Mouse (Mus musculus) splenic B cell, adult 2 months (primary cell): ENCODE measurements at regions not wholly inside any gene's neighbourhood (a gene's known extent, or its start where the extent isn't known, plus 50 kb on each side); places are given as distances from the start of the nearest gene placed in this dataset.

Experiments
- DNase-seq: peaks from one replicate; pipeline ENCODE4 v3.0.0-alpha.2; 2011; ENCODE audit warnings: low read depth, low spot score
- H3K27me3 ChIP-seq: 2 replicates; pipeline ENCODE4 v1.6.1; 2012; ENCODE audit warnings: mild to moderate bottlenecking, low read length, moderate library complexity, mixed read lengths; ENCODE audit not compliant: control insufficient read depth, poor library complexity, insufficient read depth, severe bottlenecking
- H3K36me3 ChIP-seq: 2 replicates; pipeline ENCODE4 v1.6.1; 2012; ENCODE audit warnings: mild to moderate bottlenecking, low read length, moderate library complexity, mixed read lengths; ENCODE audit not compliant: control insufficient read depth, poor library complexity, insufficient read depth, severe bottlenecking

DNA sequence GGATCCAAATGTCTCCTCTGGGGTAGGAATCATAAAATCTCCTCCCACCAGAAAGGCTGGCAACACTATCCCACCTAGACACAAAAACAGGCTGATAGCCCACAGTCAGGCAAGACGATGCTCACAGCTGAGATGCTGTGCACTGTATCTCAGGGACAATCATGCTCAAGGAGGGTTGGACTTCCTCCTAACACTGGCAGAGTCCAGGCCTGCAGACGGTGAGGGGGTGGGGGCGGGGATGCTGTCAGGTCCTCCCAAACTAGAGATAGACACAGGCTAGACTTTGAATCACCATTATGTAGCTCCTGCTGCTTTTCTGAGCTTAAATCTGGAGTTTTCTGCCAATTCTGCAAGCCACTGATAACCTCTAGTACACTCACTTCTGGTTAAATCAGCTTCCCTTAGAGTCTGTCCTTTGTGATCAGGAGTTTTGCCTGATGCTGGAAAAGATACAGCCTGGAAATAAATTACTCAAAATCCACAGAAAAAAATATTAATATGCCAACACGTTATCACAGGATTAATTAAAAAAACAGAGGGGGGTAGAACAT, 445.1 kb upstream of the Smim15 start:
- DNase-seq = no peak
- Histone ChIP-seq H3K36me3 (no peaks in the 10 kb centered on the region), H3K27me3 (no peaks in the 10 kb centered on the region)

- no peaks in the 10 kb centered on the region for H3K36me3 ChIP-seq
- no peak for DNase-seq
- H3K27me3 ChIP-seq = no peaks in the 10 kb centered on the region
Measured at GRCm38 (mm10) chr13:107598391-107598790, 445.9 kb upstream of the Smim15 start.

- Histone ChIP-seq H3K27me3 (no peaks in the 10 kb centered on the region), H3K36me3 (no peaks in the 10 kb centered on the region)
- no peak for DNase-seq
Measured at GRCm38 (mm10) chr13:107597217-107597616, 447.0 kb upstream of the Smim15 start.

- no peaks in the 10 kb centered on the region; the same call in 1 of the 2 replicates for H3K27me3 ChIP-seq
- no peaks in the 10 kb centered on the region for H3K36me3 ChIP-seq
- no peak for DNase-seq
Measured at GRCm38 (mm10) chr13:107596183-107596582, 448.1 kb upstream of the Smim15 start.

DNA sequence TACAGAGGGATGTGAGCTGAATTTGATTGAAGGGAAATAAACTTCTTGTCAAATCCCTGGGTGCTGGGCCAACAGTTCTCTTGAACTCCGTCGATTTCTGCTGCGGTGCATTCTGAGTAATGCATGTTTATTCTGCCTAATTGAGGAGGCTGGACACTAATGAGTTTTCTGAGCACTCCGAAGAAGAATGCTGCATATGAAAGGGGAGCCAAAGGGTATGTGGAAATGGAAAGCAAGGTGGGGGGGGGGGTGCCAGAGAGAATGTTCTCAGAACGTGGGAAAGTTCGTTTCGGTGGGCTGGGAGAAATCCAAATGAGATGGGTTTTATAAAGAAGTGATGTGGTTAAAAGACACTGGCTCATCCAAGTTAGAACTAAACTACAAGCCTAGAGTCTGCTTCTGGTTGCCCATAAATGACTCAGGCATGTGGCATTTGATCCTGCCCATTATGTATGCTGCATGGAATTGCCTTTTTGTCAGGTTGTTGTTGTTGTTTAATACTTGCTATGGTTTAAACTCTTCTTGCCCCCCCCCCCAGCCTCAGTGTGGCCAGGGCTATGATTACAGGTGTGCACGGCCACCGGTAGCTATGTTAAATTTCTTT, 455.7 kb upstream of the Smim15 start:
- Histone ChIP-seq H3K36me3 (no peaks in the 10 kb centered on the region), H3K27me3 (no peaks in the 10 kb centered on the region; the same call in 1 of the 2 replicates)
- DNase-seq = no peak

DNA sequence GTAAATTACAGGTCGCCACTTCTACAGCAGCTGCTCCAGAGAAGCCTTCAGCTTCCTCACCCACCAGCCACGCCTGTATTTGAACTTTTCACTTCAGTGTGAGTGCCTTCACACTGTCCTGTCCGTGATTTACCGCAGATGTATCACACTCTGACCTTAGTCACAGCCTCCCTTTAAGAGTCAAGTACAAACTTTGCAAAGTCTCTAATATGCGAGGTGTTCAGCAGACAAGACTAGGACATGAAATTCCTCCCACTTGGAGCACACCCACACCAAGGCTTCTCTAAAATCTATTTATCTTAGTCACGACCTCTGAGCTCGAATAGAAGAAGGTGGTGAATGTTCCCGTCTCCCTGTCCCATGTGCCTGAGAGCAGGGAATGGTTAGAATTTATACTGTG, 456.6 kb upstream of the Smim15 start:
- Histone ChIP-seq H3K27me3 (no peaks in the 10 kb centered on the region; the same call in 1 of the 2 replicates), H3K36me3 (no peaks in the 10 kb centered on the region)
- DNase-seq = no peak

- Histone ChIP-seq H3K36me3 (no peaks in the 10 kb centered on the region), H3K27me3 (no peaks in the 10 kb centered on the region)
- DNase-seq = no peak
Measured at GRCm38 (mm10) chr13:107585936-107586335, 458.3 kb upstream of the Smim15 start.

DNA sequence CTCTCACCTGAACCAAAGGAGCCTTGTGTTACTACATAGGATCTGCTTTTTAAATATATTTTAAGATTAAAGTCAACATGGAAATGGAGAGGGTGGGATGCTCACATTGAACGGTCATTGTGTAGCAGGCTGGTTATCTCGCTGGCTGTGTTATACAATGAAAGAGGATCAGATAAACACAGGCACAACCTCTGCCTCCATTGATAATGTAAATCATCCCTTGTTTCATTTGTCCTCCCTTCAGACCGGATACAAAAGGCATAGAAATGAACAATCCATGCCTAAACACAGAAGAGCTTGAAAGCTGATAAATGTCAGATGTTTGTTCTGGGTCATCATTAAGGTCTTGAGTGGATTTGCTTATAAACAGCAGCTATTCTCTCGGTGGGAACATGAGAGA, 458.9 kb upstream of the Smim15 start:
- DNase-seq = no peak
- Histone ChIP-seq H3K27me3 (no peaks in the 10 kb centered on the region), H3K36me3 (no peaks in the 10 kb centered on the region)

DNA sequence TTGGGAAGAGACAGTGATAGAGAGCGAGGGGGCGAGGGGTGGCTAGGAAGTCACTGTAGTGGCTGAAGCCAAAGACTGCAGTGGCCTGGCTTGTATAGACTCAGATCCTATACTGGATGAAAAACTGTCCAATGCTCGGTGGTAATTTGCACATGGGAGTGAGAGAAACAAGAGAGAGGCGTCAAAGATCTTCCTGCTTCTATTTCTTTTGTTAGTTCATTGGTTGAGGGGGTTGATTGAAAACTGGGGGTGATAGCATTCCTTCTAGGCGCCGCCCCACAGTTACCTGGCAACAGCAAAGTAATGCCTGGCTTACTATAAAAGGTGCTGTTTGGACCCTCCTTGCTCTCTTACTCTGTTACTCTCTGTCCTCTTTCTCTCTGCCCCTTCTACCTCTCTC, 465.3 kb upstream of the Smim15 start:
- Histone ChIP-seq H3K36me3 (no peaks in the 10 kb centered on the region), H3K27me3 (no peaks in the 10 kb centered on the region)
- DNase-seq = no peak

GRCm38 (mm10) chr13:107577809-107578208, 466.4 kb upstream of the Smim15 start:
- DNase-seq = no peak
- Histone ChIP-seq H3K27me3 (no peaks in the 10 kb centered on the region), H3K36me3 (no peaks in the 10 kb centered on the region)

DNA sequence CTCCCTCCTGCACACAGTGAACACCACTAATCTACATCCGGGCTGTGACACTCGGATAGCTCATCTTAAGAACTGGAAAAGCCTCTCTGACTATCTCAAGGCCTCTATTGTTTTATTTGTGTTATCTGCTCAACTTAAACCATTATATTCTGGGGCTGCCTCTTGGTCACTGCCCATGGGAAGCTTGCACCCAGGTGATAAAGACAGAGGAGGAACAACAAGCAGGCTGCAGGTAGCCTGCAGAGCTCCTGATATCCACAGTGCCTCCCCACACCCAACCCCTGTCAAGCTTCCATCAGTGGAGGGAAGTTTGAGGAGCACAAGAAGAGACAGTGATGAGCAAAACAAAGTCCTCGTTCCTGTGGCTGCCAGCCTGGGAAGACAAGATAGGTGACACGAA, 467.0 kb upstream of the Smim15 start:
- DNase-seq = no peak
- Histone ChIP-seq H3K36me3 (no peaks in the 10 kb centered on the region), H3K27me3 (no peaks in the 10 kb centered on the region)

DNA sequence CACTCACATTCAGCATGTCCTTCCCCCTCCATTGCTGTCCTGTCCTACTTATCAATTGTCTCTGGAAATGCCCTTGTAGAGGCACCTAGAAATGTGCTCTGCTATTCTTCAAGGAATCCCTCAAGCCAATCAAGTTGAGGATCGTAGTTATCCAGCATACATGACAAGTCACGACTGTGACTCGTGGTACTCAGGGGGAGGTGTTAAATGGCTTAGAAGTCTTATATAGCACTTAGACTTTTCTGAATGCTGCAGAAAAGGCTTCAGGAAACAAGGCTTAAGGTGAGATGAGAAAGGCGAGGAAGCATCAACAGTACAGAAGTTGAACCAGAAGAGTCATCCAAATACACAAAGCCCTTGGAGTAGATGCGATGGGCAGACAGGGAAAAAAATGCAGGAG, 467.5 kb upstream of the Smim15 start:
- Histone ChIP-seq H3K27me3 (no peaks in the 10 kb centered on the region), H3K36me3 (no peaks in the 10 kb centered on the region)
- no peak for DNase-seq

DNA sequence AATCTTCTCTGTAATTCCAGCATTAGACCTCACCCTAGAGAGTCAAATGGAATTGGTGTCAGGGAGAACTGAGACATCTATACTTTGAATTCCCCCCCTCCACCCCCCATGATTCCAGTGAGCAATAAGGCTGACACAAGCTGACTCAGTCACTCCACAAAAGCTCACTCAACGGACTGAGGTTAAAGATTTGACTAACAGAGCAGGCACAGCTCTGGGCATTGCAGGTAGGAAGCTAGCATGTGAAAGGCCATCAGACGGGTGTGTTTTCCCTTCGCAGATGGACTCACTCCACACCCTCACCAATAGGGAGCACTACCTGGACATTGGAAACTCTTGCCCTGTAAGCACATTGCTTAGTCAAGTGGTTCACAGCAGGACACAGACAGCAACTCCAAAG, 469.2 kb upstream of the Smim15 start:
- Histone ChIP-seq H3K36me3 (no peaks in the 10 kb centered on the region), H3K27me3 (no peaks in the 10 kb centered on the region)
- no peak for DNase-seq

DNA sequence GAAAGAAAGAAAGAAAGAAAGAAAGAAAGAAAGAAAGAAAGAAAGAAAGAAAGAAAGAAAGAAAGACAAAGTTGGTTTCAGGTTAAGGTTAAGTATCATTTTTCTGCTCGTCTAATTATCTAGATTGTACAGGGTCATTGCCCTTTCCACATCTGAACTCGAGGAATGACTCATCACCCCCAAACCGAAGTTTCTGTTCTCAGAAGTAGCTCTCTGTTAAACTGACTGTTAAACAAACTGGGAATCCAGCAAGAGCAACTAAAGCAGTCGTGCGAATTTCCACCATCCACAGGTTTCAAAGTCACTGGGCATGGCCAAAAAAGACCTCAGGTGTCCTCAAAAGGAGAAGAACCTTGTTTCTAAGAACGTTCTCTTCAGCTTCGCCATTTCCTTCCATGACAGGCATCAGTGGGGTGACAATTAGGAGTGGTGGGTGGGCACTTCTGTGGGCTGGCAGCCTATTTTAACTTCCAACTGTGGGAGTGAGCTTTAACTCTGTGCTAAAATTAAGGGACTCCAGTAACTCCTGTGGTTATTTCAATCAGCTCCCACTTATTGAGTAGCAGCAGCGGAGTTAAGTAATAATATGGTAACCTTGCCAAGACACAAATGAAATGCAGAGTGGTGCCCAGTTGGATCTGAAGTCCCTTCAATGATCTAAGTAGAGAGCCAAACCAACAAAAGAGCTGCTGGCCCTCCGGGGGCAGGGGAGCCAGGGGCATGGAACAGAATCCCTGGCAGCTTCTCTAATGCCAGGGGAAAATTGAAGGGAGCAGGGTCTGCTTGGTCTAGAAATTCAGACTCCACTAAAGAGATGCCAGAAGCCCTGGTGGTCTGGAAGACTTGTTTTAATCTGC, 470.5 kb upstream of the Smim15 start:
- Histone ChIP-seq H3K27me3 (no peaks in the 10 kb centered on the region), H3K36me3 (no peaks in the 10 kb centered on the region)
- DNase-seq = no peak

DNA sequence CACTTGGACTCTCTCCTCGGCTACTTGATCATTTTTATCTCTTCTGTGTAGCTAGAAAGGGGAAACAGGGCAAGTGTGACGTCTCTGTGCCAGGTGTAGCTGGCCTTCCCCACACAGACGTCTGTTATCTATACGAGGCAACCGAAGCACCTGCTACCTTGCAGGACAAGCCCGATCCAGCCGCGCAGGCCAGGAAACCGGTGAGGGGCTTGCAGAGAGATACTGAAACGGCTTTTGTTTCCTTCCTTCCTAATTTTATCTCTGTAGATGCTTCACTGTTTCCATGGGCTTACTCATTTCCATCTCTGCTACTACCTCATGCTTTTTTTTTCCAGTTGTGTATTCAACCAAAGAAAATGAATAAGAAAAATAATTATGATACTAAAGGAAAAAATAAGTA, 472.7 kb upstream of the Smim15 start:
- no peaks in the 10 kb centered on the region for H3K27me3 ChIP-seq
- no peaks in the 10 kb centered on the region for H3K36me3 ChIP-seq
- DNase-seq = no peak
